Mouse (Mus musculus): ENCODE measurements around the gene Vkorc1. TPM values are rescaled to one million over a fixed set of nuclear protein-coding genes. Genes with fewer than 3 reads are reported as not detected.

Vkorc1 gene
- polyA plus RNA-seq, 1 experiment from 2014 or later, result 134 TPM

GRCm38 (mm10) chr7:127921516-127921915, 26.1 kb upstream of the Vkorc1 start:
- peak; percentile 81 for DNase-seq (ENCODE audit: low spot score)
- H3K36me3 ChIP-seq (ENCODE audit: insufficient read depth, low read length), result peaks cover 19% of the 10 kb centered on the region; the same call in 1 of the 2 replicates
- 58% methylated on average over 8 of the region's 8 CpGs for WGBS

GRCm38 (mm10) chr7:127919290-127919689, 23.9 kb upstream of the Vkorc1 start:
- Histone ChIP-seq H3K36me3 (ENCODE audit: insufficient read depth, low read length) (peaks cover 19% of the 10 kb centered on the region; the same call in 1 of the 2 replicates), H3K4me3 (ENCODE audit: low read depth, low read length) (no peak overlapping the region), H3K4me1 (ENCODE audit: insufficient read depth, low read depth, low read length) (peaks cover 4% of the 10 kb centered on the region; the same call in 1 of the 2 replicates), H3K27me3 (replicated peaks; ENCODE audit: insufficient read depth, low read length) (no peaks in the 10 kb centered on the region), H3K27ac (ENCODE audit: low read length) (no peak overlapping the region), H3K9ac (replicated peaks; ENCODE audit: low read depth) (no peak overlapping the region), H3K9me3 (ENCODE audit: low read length) (no peaks in the 10 kb centered on the region), H3K4me2 (replicated peaks; ENCODE audit: low read depth, low read length) (no peak overlapping the region)
- DNase-seq (ENCODE audit: low spot score), result no peak
- TF ChIP-seq CTCF (IDR thresholded peaks at IDR 0.05) (peak; percentile 60), EP300 (IDR thresholded peaks at IDR 0.05) (no peak)
- WGBS, result 70% methylated on average over 7 of the region's 7 CpGs
- ATAC-seq, result no peak

More at GRCm38 (mm10) chr7:127921516-127921915, 26.1 kb upstream of the Vkorc1 start:
- no peak overlapping the region for H3K9ac ChIP-seq (replicated peaks; ENCODE audit: low read depth)
- H3K9me3 ChIP-seq (ENCODE audit: low read length), result no peaks in the 10 kb centered on the region
- ATAC-seq, result no peak
- H3K27me3 ChIP-seq (replicated peaks; ENCODE audit: insufficient read depth, low read length), result no peaks in the 10 kb centered on the region
- no peak overlapping the region for H3K4me2 ChIP-seq (replicated peaks; ENCODE audit: low read depth, low read length)
- no peak overlapping the region for H3K4me3 ChIP-seq (ENCODE audit: low read depth, low read length)
- H3K4me1 ChIP-seq (ENCODE audit: insufficient read depth, low read depth, low read length), result peaks cover 4% of the 10 kb centered on the region; the same call in 1 of the 2 replicates
- TF ChIP-seq EP300 (IDR thresholded peaks at IDR 0.05) (no peak), CTCF (IDR thresholded peaks at IDR 0.05) (peak; percentile 73)
- no peak overlapping the region for H3K27ac ChIP-seq (ENCODE audit: low read length)

DNA sequence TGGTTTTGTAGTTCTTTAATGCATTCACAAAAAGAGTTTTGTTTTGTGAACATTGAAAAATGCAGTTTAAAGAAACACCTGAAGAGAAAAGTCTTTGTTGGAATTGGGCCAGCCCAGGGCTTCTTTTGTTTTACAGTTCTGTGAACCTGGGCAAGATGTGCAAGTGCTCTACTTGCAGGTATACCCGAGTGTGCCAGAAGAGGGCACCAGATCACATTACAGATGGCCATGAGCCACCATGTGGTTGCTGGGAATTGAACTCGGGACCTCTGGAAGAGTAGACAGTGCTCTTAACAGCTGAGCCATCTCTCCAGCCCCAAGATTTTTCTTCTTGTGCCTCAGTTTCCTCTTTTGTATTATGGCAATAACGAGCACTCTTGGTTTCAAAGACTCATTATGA, 22.8 kb upstream of the Vkorc1 start:
- Histone ChIP-seq H3K4me1 (ENCODE audit: insufficient read depth, low read depth, low read length) (peaks cover 4% of the 10 kb centered on the region; the same call in 1 of the 2 replicates), H3K27me3 (replicated peaks; ENCODE audit: insufficient read depth, low read length) (no peaks in the 10 kb centered on the region), H3K4me2 (replicated peaks; ENCODE audit: low read depth, low read length) (no peak overlapping the region), H3K9me3 (ENCODE audit: low read length) (no peaks in the 10 kb centered on the region), H3K27ac (ENCODE audit: low read length) (no peak overlapping the region), H3K36me3 (ENCODE audit: insufficient read depth, low read length) (peaks cover 14% of the 10 kb centered on the region; the same call in 1 of the 2 replicates), H3K4me3 (ENCODE audit: low read depth, low read length) (no peak overlapping the region), H3K9ac (replicated peaks; ENCODE audit: low read depth) (no peak overlapping the region)
- ATAC-seq (no peak), DNase-seq (ENCODE audit: low spot score) (peak; percentile 67)
- TF ChIP-seq CTCF (IDR thresholded peaks at IDR 0.05), result peak; percentile 72
- TF ChIP-seq EP300 (IDR thresholded peaks at IDR 0.05), result no peak
- WGBS, result 48% methylated on average over 3 of the region's 3 CpGs

GRCm38 (mm10) chr7:127915293-127915692, 19.9 kb upstream of the Vkorc1 start:
- Histone ChIP-seq H3K9ac (replicated peaks; ENCODE audit: low read depth) (no peak overlapping the region), H3K9me3 (ENCODE audit: low read length) (no peaks in the 10 kb centered on the region), H3K4me2 (replicated peaks; ENCODE audit: low read depth, low read length) (no peak overlapping the region), H3K4me3 (ENCODE audit: low read depth, low read length) (no peak overlapping the region), H3K27ac (ENCODE audit: low read length) (no peak overlapping the region), H3K36me3 (ENCODE audit: insufficient read depth, low read length) (peaks cover 14% of the 10 kb centered on the region; the same call in 1 of the 2 replicates), H3K4me1 (ENCODE audit: insufficient read depth, low read depth, low read length) (0 out of 2 replicates have a peak, but pooled peaks cover 6% of the 10 kb centered on the region), H3K27me3 (replicated peaks; ENCODE audit: insufficient read depth, low read length) (no peaks in the 10 kb centered on the region)
- ATAC-seq, result no peak
- WGBS, result 91% methylated on average over 12 of the region's 12 CpGs
- no peak for DNase-seq (ENCODE audit: low spot score)
- no peak for TF ChIP-seq EP300 (IDR thresholded peaks at IDR 0.05)
- TF ChIP-seq CTCF (IDR thresholded peaks at IDR 0.05), result no peak

- H3K27me3 ChIP-seq (replicated peaks; ENCODE audit: insufficient read depth, low read length), result no peaks in the 10 kb centered on the region
- H3K4me2 ChIP-seq (replicated peaks; ENCODE audit: low read depth, low read length), result peak overlapping the region; percentile 62
- WGBS, result 16% methylated on average over 4 of the region's 4 CpGs
- ATAC-seq (no peak), DNase-seq (ENCODE audit: low spot score) (no peak)
- H3K4me1 ChIP-seq (ENCODE audit: insufficient read depth, low read depth, low read length), result 0 out of 2 replicates have a peak, but pooled peaks cover 6% of the 10 kb centered on the region
- TF ChIP-seq CTCF (IDR thresholded peaks at IDR 0.05), result no peak
- no peak for TF ChIP-seq EP300 (IDR thresholded peaks at IDR 0.05)
- peak overlapping the region; percentile 95 for H3K4me3 ChIP-seq (ENCODE audit: low read depth, low read length)
- H3K27ac ChIP-seq (ENCODE audit: low read length), result peak overlapping the region; percentile 90; the same call in 1 of the 2 replicates
- H3K9ac ChIP-seq (replicated peaks; ENCODE audit: low read depth), result peak overlapping the region; percentile 71; the same call in 1 of the 2 replicates
- H3K36me3 ChIP-seq (ENCODE audit: insufficient read depth, low read length), result peaks cover 23% of the 10 kb centered on the region
- no peaks in the 10 kb centered on the region for H3K9me3 ChIP-seq (ENCODE audit: low read length)
Measured at GRCm38 (mm10) chr7:127912938-127913337, 17.5 kb upstream of the Vkorc1 start.

GRCm38 (mm10) chr7:127912190-127912871, 16.9 kb upstream of the Vkorc1 start, which contains the start of gene Kat8:
Gene Kat8, plus strand, starts transcription at chr7:127912516.
- Histone ChIP-seq H3K9me3 (ENCODE audit: low read length) (no peaks in the 10 kb centered on the region), H3K27me3 (replicated peaks; ENCODE audit: insufficient read depth, low read length) (no peaks in the 10 kb centered on the region), H3K4me3 (ENCODE audit: low read depth, low read length) (peak within 1 kb of the TSS; percentile 95), H3K27ac (ENCODE audit: low read length) (peak within 1 kb of the TSS; percentile 90), H3K36me3 (ENCODE audit: insufficient read depth, low read length) (peaks cover 24% of the 10 kb centered on the region), H3K4me1 (ENCODE audit: insufficient read depth, low read depth, low read length) (0 out of 2 replicates have a peak, but pooled peaks cover 6% of the 10 kb centered on the region), H3K9ac (replicated peaks; ENCODE audit: low read depth) (peak within 1 kb of the TSS; percentile 71), H3K4me2 (replicated peaks; ENCODE audit: low read depth, low read length) (peak within 1 kb of the TSS; percentile 62)
- under 1% methylated on average over 40 of the region's 40 CpGs for WGBS
- ATAC-seq (peak; percentile 98), DNase-seq (ENCODE audit: low spot score) (peak; percentile 97)
- TF ChIP-seq EP300 (IDR thresholded peaks at IDR 0.05) (no peak), CTCF (IDR thresholded peaks at IDR 0.05) (no peak)

All from lung, postnatal 0 days (tissue).